Mouse (Mus musculus) hindbrain, embryonic 12.5 days (tissue): Measurements from ENCODE around the gene Abhd13. TPM values are rescaled to one million over a fixed set of nuclear protein-coding genes. Genes with fewer than 3 reads are reported as not detected.

Experiments used
- ATAC-seq: fragments of 200-750 bp; cut with Nextera tagmentation; 2 replicates; pipeline ENCODE4 v1.8.0; 2017; ENCODE audit warnings: moderate TSS enrichment; ENCODE audit not compliant: low FRiP score
- H3K27ac ChIP-seq: fragments of 300-500 bp; sonication (generic); 2 replicates; pipeline ENCODE4 v1.5.1; 2016; ENCODE audit warnings: mild to moderate bottlenecking
- H3K27me3 ChIP-seq: fragments of 300-500 bp; sonication (generic); 2 replicates; pipeline ENCODE4 v1.6.1; 2016; ENCODE audit warnings: mild to moderate bottlenecking
- H3K36me3 ChIP-seq: fragments of 300-500 bp; sonication (generic); 2 replicates; pipeline ENCODE4 v1.6.1; 2016; ENCODE audit warnings: mild to moderate bottlenecking
- H3K4me1 ChIP-seq: fragments of 300-500 bp; sonication (generic); 2 replicates; pipeline ENCODE4 v1.6.1; 2016
- H3K4me2 ChIP-seq: fragments of 300-500 bp; sonication (generic); replicated peaks from 2 replicates; pipeline ENCODE4 v1.6.1; 2016; ENCODE audit warnings: mild to moderate bottlenecking
- H3K4me3 ChIP-seq: fragments of 300-500 bp; sonication (generic); 2 replicates; pipeline ENCODE4 v1.5.1; 2016; ENCODE audit warnings: mild to moderate bottlenecking
- H3K9ac ChIP-seq: fragments of 300-500 bp; sonication (generic); 2 replicates; pipeline ENCODE4 v1.6.1; 2016; ENCODE audit warnings: mild to moderate bottlenecking, moderate library complexity
- H3K9me3 ChIP-seq: fragments of 300-500 bp; sonication (generic); replicated peaks from 2 replicates; pipeline ENCODE4 v1.6.1; 2016; ENCODE audit warnings: mild to moderate bottlenecking
- WGBS: fragments of 180-500 bp; shearing (Covaris S2); methylation state at CpG from one replicate; pipeline ENCODE4 v1.1.7; 2016; 5-methylcytosine and 5-hydroxymethylcytosine counted together
- polyA plus RNA-seq: library from polyadenylated mRNA; unstranded; fragments of >200 nt; fragmentation: Nextera tagmentation; extraction: Ambion mirVana; gene quantifications from 2 replicates; pipeline ENCODE4 v1.2.1, GENCODE M21; 2016

Abhd13 gene
- polyA plus RNA-seq, 1 experiment from 2014 or later, result 19.2 TPM

DNA sequence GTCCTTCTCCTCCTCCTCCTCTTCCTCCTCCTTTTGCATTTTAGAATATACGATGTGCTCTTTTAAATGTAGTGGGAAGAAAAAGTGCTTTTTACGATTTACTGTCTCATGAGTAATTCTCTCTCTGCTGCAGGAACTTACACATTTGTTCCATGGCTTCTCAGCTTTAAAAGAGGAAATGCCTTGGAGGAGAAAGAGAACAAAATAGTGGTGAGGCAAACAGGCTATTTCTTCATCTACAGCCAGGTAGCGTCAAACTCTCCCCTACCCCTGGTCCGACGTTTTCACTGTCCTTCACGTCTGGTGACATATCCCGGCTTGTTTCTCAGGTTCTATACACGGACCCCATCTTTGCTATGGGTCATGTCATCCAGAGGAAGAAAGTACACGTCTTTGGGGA is 53.7 kb downstream of the Abhd13 start:
- Histone ChIP-seq H3K4me1 (no peaks in the 10 kb centered on the region), H3K9ac (no peak overlapping the region), H3K4me2 (no peak overlapping the region), H3K4me3 (no peak overlapping the region), H3K9me3 (no peaks in the 10 kb centered on the region), H3K36me3 (no peaks in the 10 kb centered on the region), H3K27ac (no peak overlapping the region), H3K27me3 (no peaks in the 10 kb centered on the region)
- WGBS, result 82% methylated on average over 9 of the region's 9 CpGs
- ATAC-seq, result no peak

DNA sequence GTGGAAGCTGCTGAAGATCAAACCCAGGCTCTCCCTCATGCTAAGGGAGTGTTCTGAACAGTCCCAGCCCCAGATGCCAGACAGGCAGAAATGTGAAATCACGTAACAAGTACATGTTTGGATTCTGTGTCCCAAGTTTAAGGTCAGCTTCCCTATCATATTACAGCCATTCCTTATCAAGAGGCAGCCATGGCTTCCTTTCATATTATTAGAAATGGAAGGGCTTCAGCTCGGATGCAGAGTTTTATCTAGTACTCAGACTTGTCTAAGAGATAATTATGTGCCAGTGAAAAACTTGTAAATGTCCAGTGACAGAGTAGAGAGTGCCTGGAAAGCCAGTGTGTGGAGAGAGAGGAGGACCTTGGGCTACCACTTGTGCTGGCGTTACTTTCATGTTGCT is 63.4 kb downstream of the Abhd13 start:
- Histone ChIP-seq H3K9me3 (no peaks in the 10 kb centered on the region), H3K9ac (no peak overlapping the region), H3K4me2 (no peak overlapping the region), H3K4me1 (no peaks in the 10 kb centered on the region), H3K27me3 (peaks cover 3% of the 10 kb centered on the region; the same call in 1 of the 2 replicates), H3K27ac (no peak overlapping the region), H3K4me3 (no peak overlapping the region), H3K36me3 (no peaks in the 10 kb centered on the region)
- ATAC-seq, result no peak
- 76% methylated on average over 3 of the region's 3 CpGs for WGBS

Other genes with a start within 250 kb of the Abhd13 start
- gene Fam155a, start 206.5 kb upstream of the Abhd13 start, polyA plus RNA-seq, result 10.8 and 12.6 TPM in 2 replicates
- gene Gm10217, start 113.5 kb upstream of the Abhd13 start, polyA plus RNA-seq, result not detected in 2 replicates
- gene Lig4, start within 50 bp of the Abhd13 start, polyA plus RNA-seq, result 9.7 and 11.3 TPM in 2 replicates
- gene Tnfsf13b, start 28.8 kb downstream of the Abhd13 start, polyA plus RNA-seq, result 0.08 and 0.09 TPM in 2 replicates
- gene Myo16, start 176.2 kb downstream of the Abhd13 start, polyA plus RNA-seq, result 3.7 and 4.3 TPM in 2 replicates